Mouse (Mus musculus) left cerebral cortex, postnatal 36 days (tissue): Measurements from ENCODE around the gene Pknox2. TPM values are rescaled to one million over a fixed set of nuclear protein-coding genes. Genes with fewer than 3 reads are reported as not detected.

ENCODE experiments used
- DNase-seq, 2 experiments: peaks; one replicate each; pipeline ENCODE4 v3.0.0; 2021 to 2022; ENCODE audit warnings: low spot score in 2 of 2, mixed read lengths in 1 of 2
- intact Hi-C: fragments of 180-260 bp; cut with DNase I; formaldehyde crosslinking; loops from one replicate; pipeline ENCODE4 v1.15.1; 2025
- total RNA-seq, 2 experiments: library from RNA; stranded (reverse); gene quantifications; 2 replicates each; pipeline ENCODE4 v1.2.3; 2021

Pknox2 gene
- total RNA-seq, 2 experiments from 2014 or later, result 68.3 to 92.3 TPM

GRCm38 (mm10) chr9:37067473-37067830, 79.8 kb downstream of the Pknox2 start:
- intact Hi-C loops, result no loop called here
- no peak for DNase-seq

- DNase-seq, result no peak
- intact Hi-C loops, result no loop called here
Observed at GRCm38 (mm10) chr9:37066732-37067472, 80.3 kb downstream of the Pknox2 start.

GRCm38 (mm10) chr9:37061627-37062026, 85.6 kb downstream of the Pknox2 start:
- intact Hi-C loops, result no loop called here
- no peak for DNase-seq

GRCm38 (mm10) chr9:37054703-37055102, 92.5 kb downstream of the Pknox2 start:
- DNase-seq, result peak; percentile 63 to 69
- intact Hi-C loops, result loop anchor here (5.0 kb wide), 3 partner anchors 67 to 88 kb away; no protein-coding TSS in a partner anchor

GRCm38 (mm10) chr9:37053601-37054512, 93.3 kb downstream of the Pknox2 start:
- no peak for DNase-seq
- intact Hi-C loops, result loop anchor here (5.0 kb wide), 3 partner anchors 67 to 88 kb away; no protein-coding TSS in a partner anchor

GRCm38 (mm10) chr9:37053041-37053440, 94.2 kb downstream of the Pknox2 start:
- DNase-seq, result no peak
- intact Hi-C loops, result loop anchor here (5.0 kb wide), 3 partner anchors 66 to 89 kb away; no protein-coding TSS in a partner anchor

GRCm38 (mm10) chr9:37051669-37052068, 95.5 kb downstream of the Pknox2 start:
- DNase-seq, result no peak
- intact Hi-C loops, result loop anchor here (5.0 kb wide), 3 partner anchors 64 to 91 kb away; no protein-coding TSS in a partner anchor

GRCm38 (mm10) chr9:37047490-37047889, 99.7 kb downstream of the Pknox2 start:
- intact Hi-C loops, result no loop called here
- no peak for DNase-seq

GRCm38 (mm10) chr9:37045875-37046274, 101.3 kb downstream of the Pknox2 start:
- DNase-seq, result no peak
- intact Hi-C loops, result no loop called here

- no peak for DNase-seq
Observed at GRCm38 (mm10) chr9:37044165-37044564, 103.0 kb downstream of the Pknox2 start.

GRCm38 (mm10) chr9:37038859-37039258, 108.3 kb downstream of the Pknox2 start:
- intact Hi-C loops, result no loop called here

More at GRCm38 (mm10) chr9:37044165-37044564, 103.0 kb downstream of the Pknox2 start:
- intact Hi-C loops, result no loop called here

GRCm38 (mm10) chr9:37038445-37038844, 108.8 kb downstream of the Pknox2 start:
- no peak for DNase-seq
- intact Hi-C loops, result no loop called here

More at GRCm38 (mm10) chr9:37038859-37039258, 108.3 kb downstream of the Pknox2 start:
- DNase-seq, result no peak

- intact Hi-C loops, result no loop called here
- no peak for DNase-seq
Observed at GRCm38 (mm10) chr9:37037405-37037804, 109.8 kb downstream of the Pknox2 start.

GRCm38 (mm10) chr9:37035248-37035647, 112.0 kb downstream of the Pknox2 start:
- intact Hi-C loops, result no loop called here
- no peak for DNase-seq

- DNase-seq, result no peak
- intact Hi-C loops, result loop anchor here (5.0 kb wide), 1 partner anchor 47 kb away; no protein-coding TSS in a partner anchor
Observed at GRCm38 (mm10) chr9:37034316-37034715, 112.9 kb downstream of the Pknox2 start.

- DNase-seq, result no peak
- intact Hi-C loops, result loop anchor here (5.0 kb wide), 1 partner anchor 43 kb away; no protein-coding TSS in a partner anchor
Observed at GRCm38 (mm10) chr9:37030347-37031213, 116.6 kb downstream of the Pknox2 start.

GRCm38 (mm10) chr9:37029811-37030346, 117.3 kb downstream of the Pknox2 start:
- DNase-seq, result no peak
- intact Hi-C loops, result loop anchor here (5.0 kb wide), 1 partner anchor 43 kb away; no protein-coding TSS in a partner anchor

- no peak for DNase-seq
- intact Hi-C loops, result no loop called here
Observed at GRCm38 (mm10) chr9:37027825-37028575, 119.2 kb downstream of the Pknox2 start.
